Mouse (Mus musculus) B cell, adult 67 days (primary cell): ENCODE data around the gene Ogn. TPM values are rescaled to one million over a fixed set of nuclear protein-coding genes. Genes with fewer than 3 reads are reported as not detected.

Experiments
- total RNA-seq, 2 experiments: library from RNA; stranded (reverse); gene quantifications; 4 replicates each; pipeline ENCODE4 v1.2.4; 2023

Ogn gene
- not detected for total RNA-seq

DNA sequence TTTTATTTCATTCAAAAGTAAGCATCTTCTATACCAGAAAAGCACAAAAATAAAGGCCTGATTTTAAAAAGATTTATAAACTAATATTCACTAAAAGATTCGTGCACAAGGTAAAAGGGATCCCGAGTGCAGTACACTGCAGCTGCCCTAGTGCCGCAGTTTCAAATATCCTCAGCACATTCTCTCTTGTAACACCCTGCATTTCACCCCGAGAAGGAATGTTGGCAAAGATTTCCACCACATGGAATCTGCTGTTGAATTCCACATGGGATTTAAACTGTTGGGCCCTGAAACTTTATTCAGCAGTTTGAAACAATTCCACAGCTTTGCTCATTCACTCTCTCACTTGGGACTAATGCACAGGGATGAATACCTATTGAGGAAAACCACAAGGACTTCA, at the start of gene Ogn:
TSS of gene Ogn (plus strand) at position 333 of the 400 bp plus-strand sequence.

GRCm38 (mm10) chr13:49581541-49582530, 26.0 kb upstream of the Ogn start, which contains the start of gene Omd:
TSS of gene Omd (plus strand) at chr13:49582462.

GRCm38 (mm10) chr13:49652481-49653179, 44.8 kb downstream of the Ogn start, which contains the start of the genes Cenpp and Nol8:
TSS of gene Cenpp (minus strand) at chr13:49652785.
TSS of gene Nol8 (plus strand) at chr13:49653078.

Other genes starting within 250 kb of the Ogn start
- gene Ippk, start 186.8 kb upstream of the Ogn start, total RNA-seq, result 1 to 10 TPM; 8.9 to 9.0 TPM
- gene Tes3-ps, start 114.7 kb upstream of the Ogn start, total RNA-seq, result under 1 TPM; 0.55 to 0.68 TPM
- gene Ecm2, start 103.2 kb upstream of the Ogn start, total RNA-seq, result under 1 TPM in 1 of 2 experiments, not detected in 1; 0.09 TPM
- gene Aspn, start 63.6 kb upstream of the Ogn start, total RNA-seq, result not detected
- gene Omd, start 25.6 kb upstream of the Ogn start, total RNA-seq, result under 1 TPM in 1 of 2 experiments, not detected in 1; 0.33 TPM
- 1 to 10 TPM in 1 of 2 experiments, under 1 TPM in 1; 0.98 to 1.0 TPM for gene Cenpp, start 44.7 kb downstream of the Ogn start, total RNA-seq
- gene Nol8, start 45.0 kb downstream of the Ogn start, total RNA-seq, result 10 to 100 TPM; 46.2 to 49.6 TPM
- 10 to 100 TPM; 83.3 to 96.2 TPM for gene Iars, start 74.1 kb downstream of the Ogn start, total RNA-seq
- not detected for gene Gm30302, start 191.0 kb downstream of the Ogn start, total RNA-seq